Mouse (Mus musculus) hindbrain, embryonic 11.5 days (tissue): Measurements from ENCODE around the gene Gm42957. TPM values are rescaled to one million over a fixed set of nuclear protein-coding genes. Genes with fewer than 3 reads are reported as not detected.

Source experiments
- ATAC-seq: fragments of 200-750 bp; cut with Nextera tagmentation; 2 replicates; pipeline ENCODE4 v1.8.0; 2017; ENCODE audit warnings: mild to moderate bottlenecking, moderate TSS enrichment, moderate library complexity; ENCODE audit not compliant: low FRiP score
- DNase-seq: peaks from one replicate; pipeline ENCODE4 v3.0.0-alpha.2; 2015; ENCODE audit warnings: low spot score
- H3K27ac ChIP-seq: fragments of 300-500 bp; sonication (generic); 2 replicates; pipeline ENCODE4 v1.5.1; 2014; ENCODE audit warnings: mild to moderate bottlenecking, low read depth, low read length
- H3K27me3 ChIP-seq: fragments of 300-500 bp; sonication (generic); 2 replicates; pipeline ENCODE4 v1.6.1; 2014; ENCODE audit warnings: mild to moderate bottlenecking, low read length, moderate library complexity, mixed read lengths; ENCODE audit not compliant: control insufficient read depth, insufficient read depth
- H3K36me3 ChIP-seq: fragments of 300-500 bp; sonication (generic); 2 replicates; pipeline ENCODE4 v1.6.1; 2014; ENCODE audit warnings: mild to moderate bottlenecking, low read length, moderate library complexity, mixed read lengths; ENCODE audit not compliant: control insufficient read depth, insufficient read depth
- H3K4me1 ChIP-seq: fragments of 300-500 bp; sonication (generic); replicated peaks from 2 replicates; pipeline ENCODE4 v1.6.1; 2014; ENCODE audit warnings: low read length, mixed read lengths; ENCODE audit not compliant: control insufficient read depth, insufficient read depth
- H3K4me2 ChIP-seq: fragments of 300-500 bp; sonication (generic); replicated peaks from 2 replicates; pipeline ENCODE4 v1.6.1; 2014; ENCODE audit warnings: mild to moderate bottlenecking, low read depth, low read length
- H3K4me3 ChIP-seq: fragments of 300-500 bp; sonication (generic); 2 replicates; pipeline ENCODE4 v1.5.1; 2014; ENCODE audit warnings: low read depth, low read length
- H3K9ac ChIP-seq: fragments of 300-500 bp; sonication (generic); 2 replicates; pipeline ENCODE4 v1.6.1; 2014; ENCODE audit warnings: low read depth, low read length
- H3K9me3 ChIP-seq: fragments of 300-500 bp; sonication (generic); 2 replicates; pipeline ENCODE4 v1.6.1; 2016; ENCODE audit warnings: low read length; ENCODE audit not compliant: control insufficient read depth
- WGBS: fragments of 180-500 bp; shearing (Covaris S2); extraction: QIAGEN DNeasy Blood & Tissue Kit; methylation state at CpG from one replicate; pipeline ENCODE4 v1.1.7; 2014; 5-methylcytosine and 5-hydroxymethylcytosine counted together
- polyA plus RNA-seq: library from polyadenylated mRNA; unstranded; fragments of >200 nt; fragmentation: Nextera tagmentation; extraction: Ambion mirVana; gene quantifications from 2 replicates; pipeline ENCODE4 v1.2.1, GENCODE M21; 2014

Gm42957 gene
- polyA plus RNA-seq, 1 experiment from 2014 or later: 0.22 TPM

GRCm38 (mm10) chr3:96635906-96636305 lies 632 bp downstream of the Gm42957 start:
- Histone ChIP-seq H3K4me3 (peak overlapping the region; percentile 90), H3K27me3 (no peaks in the 10 kb centered on the region), H3K9ac (peak overlapping the region; percentile 98), H3K4me2 (peak overlapping the region; percentile 93), H3K27ac (peak overlapping the region; percentile 80), H3K4me1 (no peaks in the 10 kb centered on the region; the same call in 1 of the 2 replicates), H3K36me3 (peaks cover under 1% of the 10 kb centered on the region; the same call in 1 of the 2 replicates), H3K9me3 (no peaks in the 10 kb centered on the region)
- ATAC-seq (no peak), DNase-seq (no peak)
- 12% methylated on average over 15 of the region's 15 CpGs for WGBS

DNA sequence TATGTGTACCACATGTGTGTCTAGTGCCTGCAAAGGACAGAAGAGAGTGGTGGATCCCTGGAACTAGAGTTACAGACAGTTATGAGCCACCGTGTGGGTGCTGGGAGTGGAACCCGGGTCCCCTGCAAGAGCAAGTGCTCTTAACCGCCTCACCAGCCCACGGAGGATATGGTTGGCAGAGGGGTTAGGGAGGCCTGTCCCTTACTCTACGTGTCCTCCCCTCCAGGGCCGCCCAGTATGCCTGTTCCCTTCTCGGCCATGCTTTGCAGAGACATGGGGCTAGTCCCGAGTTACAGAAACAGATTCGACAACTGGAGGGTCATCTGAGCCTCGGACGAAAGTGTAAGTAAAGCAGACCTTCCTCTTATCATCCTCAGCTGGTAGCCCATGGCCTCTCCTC lies 1.2 kb downstream of the Gm42957 start:
- Histone ChIP-seq H3K36me3 (no peaks in the 10 kb centered on the region; the same call in 1 of the 2 replicates), H3K4me3 (peak overlapping the region; percentile 90; the same call in 1 of the 2 replicates), H3K27ac (no peak overlapping the region), H3K9me3 (no peaks in the 10 kb centered on the region), H3K4me1 (no peaks in the 10 kb centered on the region; the same call in 1 of the 2 replicates), H3K27me3 (no peaks in the 10 kb centered on the region), H3K4me2 (peak overlapping the region; percentile 93; the same call in 1 of the 2 replicates), H3K9ac (no peak overlapping the region)
- ATAC-seq: no peak
- WGBS: 68% methylated on average over 11 of the region's 11 CpGs
- no peak for DNase-seq

GRCm38 (mm10) chr3:96639219-96639618 lies 3.9 kb downstream of the Gm42957 start:
- Histone ChIP-seq H3K27me3 (no peaks in the 10 kb centered on the region), H3K4me1 (no peaks in the 10 kb centered on the region; the same call in 1 of the 2 replicates), H3K9me3 (no peaks in the 10 kb centered on the region), H3K36me3 (no peaks in the 10 kb centered on the region), H3K4me3 (no peak overlapping the region), H3K4me2 (no peak overlapping the region), H3K27ac (no peak overlapping the region), H3K9ac (no peak overlapping the region)
- no peak for ATAC-seq
- 81% methylated on average over 1 of the region's 1 CpGs for WGBS
- peak; percentile 62 for DNase-seq

GRCm38 (mm10) chr3:96645018-96645649 lies 9.9 kb downstream of the Gm42957 start, which contains the start of gene Itga10:
TSS of gene Itga10 (plus strand) at chr3:96645584.
- H3K4me1 ChIP-seq: no peaks in the 10 kb centered on the region
- H3K4me2 ChIP-seq: no peak within 1 kb of the TSS
- H3K27me3 ChIP-seq: no peaks in the 10 kb centered on the region
- DNase-seq (peak; percentile 57), ATAC-seq (no peak)
- H3K9ac ChIP-seq: no peak within 1 kb of the TSS
- no peaks in the 10 kb centered on the region for H3K9me3 ChIP-seq
- no peak within 1 kb of the TSS for H3K4me3 ChIP-seq
- H3K36me3 ChIP-seq: no peaks in the 10 kb centered on the region
- 68% methylated on average over 7 of the region's 7 CpGs for WGBS
- no peak within 1 kb of the TSS for H3K27ac ChIP-seq

DNA sequence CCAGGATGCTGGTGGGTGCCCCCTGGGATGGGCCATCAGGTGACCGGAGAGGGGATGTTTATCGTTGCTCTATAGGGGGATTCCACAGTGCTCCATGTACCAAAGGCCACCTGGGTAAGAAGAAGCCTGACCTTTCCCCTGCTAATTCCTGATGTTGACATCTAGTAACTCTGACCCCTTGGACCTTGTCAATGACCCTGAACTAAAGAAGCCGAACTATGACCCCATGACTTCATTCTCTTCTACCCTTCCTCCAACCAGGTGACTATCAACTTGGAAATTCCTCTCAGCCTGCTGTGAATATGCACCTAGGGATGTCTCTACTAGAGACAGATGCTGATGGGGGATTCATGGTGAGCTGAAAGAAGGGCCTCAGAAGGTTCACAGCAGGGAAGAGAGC lies 12.1 kb downstream of the Gm42957 start:
- Histone ChIP-seq H3K4me1 (no peaks in the 10 kb centered on the region), H3K36me3 (no peaks in the 10 kb centered on the region)
- WGBS: 75% methylated on average over 3 of the region's 3 CpGs

GRCm38 (mm10) chr3:96660901-96661300 lies 25.6 kb downstream of the Gm42957 start:
- Histone ChIP-seq H3K9me3 (no peaks in the 10 kb centered on the region), H3K4me2 (no peak overlapping the region), H3K4me3 (no peak overlapping the region), H3K27ac (no peak overlapping the region), H3K27me3 (no peaks in the 10 kb centered on the region), H3K36me3 (no peaks in the 10 kb centered on the region), H3K9ac (no peak overlapping the region), H3K4me1 (no peaks in the 10 kb centered on the region; the same call in 1 of the 2 replicates)
- 88% methylated on average over 2 of the region's 2 CpGs for WGBS
- ATAC-seq (no peak), DNase-seq (no peak)

More for the DNA sequence above, 12.1 kb downstream of the Gm42957 start:
- Histone ChIP-seq H3K9ac (no peak overlapping the region), H3K4me2 (no peak overlapping the region), H3K4me3 (no peak overlapping the region), H3K27me3 (no peaks in the 10 kb centered on the region), H3K27ac (no peak overlapping the region), H3K9me3 (no peaks in the 10 kb centered on the region)
- DNase-seq (no peak), ATAC-seq (no peak)

- H3K9ac ChIP-seq: no peak overlapping the region
- no peak overlapping the region for H3K27ac ChIP-seq
- H3K4me3 ChIP-seq: no peak overlapping the region
These were observed 27.6 kb downstream of the Gm42957 start for GRCm38 (mm10) chr3:96662731-96663316.

GRCm38 (mm10) chr3:96663432-96664239 lies 28.4 kb downstream of the Gm42957 start:
- peak; percentile 91 for DNase-seq
- no peaks in the 10 kb centered on the region for H3K9me3 ChIP-seq
- H3K4me2 ChIP-seq: peak overlapping the region; percentile 37
- ATAC-seq: peak; percentile 80; the same call in 1 of the 2 replicates
- no peaks in the 10 kb centered on the region for H3K27me3 ChIP-seq
- no peaks in the 10 kb centered on the region for H3K36me3 ChIP-seq
- 7% methylated on average over 15 of the region's 18 CpGs for WGBS
- H3K4me3 ChIP-seq: no peak overlapping the region; the same call in 1 of the 2 replicates
- H3K27ac ChIP-seq: no peak overlapping the region
- no peaks in the 10 kb centered on the region; the same call in 1 of the 2 replicates for H3K4me1 ChIP-seq
- H3K9ac ChIP-seq: no peak overlapping the region; the same call in 1 of the 2 replicates

More at GRCm38 (mm10) chr3:96662731-96663316, 27.6 kb downstream of the Gm42957 start:
- Histone ChIP-seq H3K9me3 (no peaks in the 10 kb centered on the region), H3K4me1 (no peaks in the 10 kb centered on the region; the same call in 1 of the 2 replicates), H3K36me3 (no peaks in the 10 kb centered on the region), H3K27me3 (no peaks in the 10 kb centered on the region), H3K4me2 (peak overlapping the region; percentile 37; the same call in 1 of the 2 replicates)
- DNase-seq: peak; percentile 24
- no peak for ATAC-seq
- 53% methylated on average over 8 of the region's 8 CpGs for WGBS
